Mouse (Mus musculus) spleen, adult 2 months (tissue): ENCODE results near the gene Gm3127.
"Not testable (repeated sequence)": the region's sequence is repeated elsewhere in the genome, so short reads cannot be mapped to it uniquely, and the experiment has no call there.

Source experiments
- CTCF ChIP-seq: fragments of 200-500 bp; IDR thresholded peaks from 2 replicates; pipeline ENCODE4 v1.5.1; 2011; ENCODE audit warnings: mild to moderate bottlenecking, inconsistent platforms; ENCODE audit not compliant: insufficient read depth, insufficient read length, insufficient replicate concordance; ENCODE audit errors: extremely low read depth
- POLR2A ChIP-seq: fragments of 200-500 bp; IDR thresholded peaks from 2 replicates; pipeline ENCODE4 v1.6.1; 2011; ENCODE audit warnings: low read depth, low read length, inconsistent platforms

DNA sequence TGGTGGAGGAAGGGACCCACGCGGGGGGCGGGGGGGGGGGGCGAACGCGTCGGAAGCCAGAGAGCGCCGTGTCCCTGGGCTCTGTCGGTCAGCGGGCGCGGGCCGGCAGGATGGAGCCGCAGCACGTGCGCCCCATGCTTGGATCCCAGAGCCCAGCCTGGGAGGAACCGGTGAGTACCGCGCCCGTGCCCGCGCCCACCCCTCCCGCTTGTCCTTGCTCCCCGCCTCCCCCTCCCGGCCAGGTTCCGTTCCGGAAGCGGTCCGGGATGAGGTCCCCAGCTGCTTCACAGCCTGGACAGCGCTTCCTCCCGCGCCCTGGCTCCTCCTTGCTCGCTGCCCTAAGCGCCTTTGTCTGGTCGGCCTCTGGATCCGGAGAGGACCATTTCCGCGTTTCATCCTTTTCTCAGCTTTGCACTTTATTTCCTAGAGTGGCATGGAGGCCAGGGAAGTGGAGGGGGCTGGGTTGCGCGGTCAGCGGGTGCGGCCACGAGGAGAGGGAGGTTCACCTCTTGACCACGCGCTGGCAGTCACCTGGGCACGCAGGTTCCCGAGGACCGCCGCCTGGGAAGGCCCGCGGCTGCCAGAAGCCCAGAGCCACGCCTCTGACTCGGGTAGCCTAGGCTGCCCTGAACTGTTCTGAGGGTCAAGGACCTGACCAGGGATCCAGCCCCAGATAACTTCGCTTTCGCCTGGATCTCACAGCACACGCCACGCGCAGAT lies 17.8 kb downstream of the Gm3127 start, which contains the start of gene Gm2974:
- not testable (repeated sequence) for TF ChIP-seq POLR2A, CTCF
